Mouse (Mus musculus) midbrain, embryonic 14.5 days (tissue): ENCODE results near the gene Pcp4l1. TPM values are rescaled to one million over a fixed set of nuclear protein-coding genes. Genes with fewer than 3 reads are reported as not detected.

ENCODE experiments used
- ATAC-seq: fragments of 200-750 bp; cut with Nextera tagmentation; 2 replicates; pipeline ENCODE4 v1.8.0; 2017; ENCODE audit warnings: moderate number of reproducible peaks, moderate library complexity; ENCODE audit not compliant: low FRiP score, low TSS enrichment
- DNase-seq: peaks from one replicate; pipeline ENCODE4 v3.0.0-alpha.2; 2015
- H3K27ac ChIP-seq: fragments of 300-500 bp; sonication (generic); replicated peaks from 2 replicates; pipeline ENCODE4 v1.5.1; 2014; ENCODE audit warnings: mild to moderate bottlenecking, low read depth, low read length, moderate library complexity
- H3K27me3 ChIP-seq: fragments of 300-500 bp; sonication (generic); 2 replicates; pipeline ENCODE4 v1.6.1; 2014; ENCODE audit warnings: low read length, control low read depth, mixed read lengths; ENCODE audit not compliant: control insufficient read depth, insufficient read depth
- H3K36me3 ChIP-seq: fragments of 300-500 bp; sonication (generic); 2 replicates; pipeline ENCODE4 v1.6.1; 2014; ENCODE audit warnings: low read length, control low read depth; ENCODE audit not compliant: control insufficient read depth, insufficient read depth
- H3K4me1 ChIP-seq: fragments of 300-500 bp; sonication (generic); 2 replicates; pipeline ENCODE4 v1.6.1; 2014; ENCODE audit warnings: mild to moderate bottlenecking, antibody characterized with exemption, low read length, control low read depth; ENCODE audit not compliant: control insufficient read depth, insufficient read depth
- H3K4me2 ChIP-seq: fragments of 300-500 bp; sonication (generic); 2 replicates; pipeline ENCODE4 v1.6.1; 2014; ENCODE audit warnings: mild to moderate bottlenecking, low read length, moderate library complexity
- H3K4me3 ChIP-seq: fragments of 300-500 bp; sonication (generic); replicated peaks from 2 replicates; pipeline ENCODE4 v1.5.1; 2014; ENCODE audit warnings: low read depth, low read length
- H3K9ac ChIP-seq: fragments of 300-500 bp; sonication (generic); replicated peaks from 2 replicates; pipeline ENCODE4 v1.6.1; 2014; ENCODE audit warnings: mild to moderate bottlenecking, low read length, moderate library complexity
- H3K9me3 ChIP-seq: fragments of 300-500 bp; sonication (generic); 2 replicates; pipeline ENCODE4 v1.6.1; 2016; ENCODE audit warnings: low read length, control low read depth, mixed read lengths; ENCODE audit not compliant: control insufficient read depth
- WGBS: fragments of 180-500 bp; shearing (Covaris S2); extraction: QIAGEN DNeasy Blood & Tissue Kit; methylation state at CpG from one replicate; pipeline ENCODE4 v1.1.7; 2014; 5-methylcytosine and 5-hydroxymethylcytosine counted together
- polyA plus RNA-seq: library from polyadenylated mRNA; unstranded; fragments of >200 nt; fragmentation: Nextera tagmentation; extraction: Ambion mirVana; gene quantifications from 2 replicates; pipeline ENCODE4 v1.2.1, GENCODE M21; 2014

Gene Pcp4l1
- polyA plus RNA-seq, 1 experiment from 2014 or later, result 20.0 TPM

- no peak overlapping the region for H3K4me3 ChIP-seq
- H3K9me3 ChIP-seq, result no peaks in the 10 kb centered on the region
- 33% methylated on average over 3 of the region's 3 CpGs for WGBS
- no peak overlapping the region for H3K27ac ChIP-seq
- H3K36me3 ChIP-seq, result no peaks in the 10 kb centered on the region
- DNase-seq, result peak; percentile 51
- no peak overlapping the region for H3K4me2 ChIP-seq
- H3K9ac ChIP-seq, result no peak overlapping the region
- no peak for ATAC-seq
- H3K27me3 ChIP-seq, result peaks cover 8% of the 10 kb centered on the region
- H3K4me1 ChIP-seq, result 0 out of 2 replicates have a peak, but pooled peaks cover 3% of the 10 kb centered on the region
Measured at GRCm38 (mm10) chr1:171164258-171164657, 31.8 kb downstream of the Pcp4l1 start.

DNA sequence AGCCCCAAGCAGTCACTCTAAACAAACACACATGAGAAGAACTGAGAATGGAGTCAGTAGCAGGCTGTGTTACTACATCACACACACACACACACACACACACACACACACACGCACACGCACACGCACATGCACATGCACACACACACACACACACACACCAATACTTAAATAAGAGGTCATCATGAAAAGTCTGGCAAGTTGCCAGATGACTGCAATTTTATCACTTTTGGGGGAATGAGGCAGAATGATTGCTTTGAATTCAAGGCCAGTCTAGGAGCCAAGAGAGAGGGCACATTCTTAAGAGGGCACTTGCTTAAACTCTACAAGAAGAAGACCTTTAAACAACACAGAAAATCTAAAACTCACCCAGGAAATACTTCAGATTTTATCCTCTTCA, 33.5 kb downstream of the Pcp4l1 start:
- H3K4me2 ChIP-seq, result no peak overlapping the region
- DNase-seq (no peak), ATAC-seq (no peak)
- H3K27me3 ChIP-seq, result peaks cover 13% of the 10 kb centered on the region
- H3K4me3 ChIP-seq, result no peak overlapping the region
- H3K9me3 ChIP-seq, result no peaks in the 10 kb centered on the region
- H3K4me1 ChIP-seq, result 0 out of 2 replicates have a peak, but pooled peaks cover 3% of the 10 kb centered on the region
- H3K9ac ChIP-seq, result no peak overlapping the region
- no peak overlapping the region for H3K27ac ChIP-seq
- no peaks in the 10 kb centered on the region for H3K36me3 ChIP-seq
- 89% methylated on average over 3 of the region's 3 CpGs for WGBS

GRCm38 (mm10) chr1:171159485-171159975, 36.5 kb downstream of the Pcp4l1 start:
- Histone ChIP-seq H3K27me3 (peaks cover 13% of the 10 kb centered on the region), H3K9ac (no peak overlapping the region; the same call in 1 of the 2 replicates), H3K4me1 (0 out of 2 replicates have a peak, but pooled peaks cover 3% of the 10 kb centered on the region), H3K27ac (no peak overlapping the region), H3K4me3 (peak overlapping the region; percentile 14; the same call in 1 of the 2 replicates), H3K36me3 (no peaks in the 10 kb centered on the region), H3K4me2 (peak overlapping the region; percentile 45), H3K9me3 (no peaks in the 10 kb centered on the region)
- DNase-seq (no peak), ATAC-seq (no peak)
- 4% methylated on average over 15 of the region's 15 CpGs for WGBS

DNA sequence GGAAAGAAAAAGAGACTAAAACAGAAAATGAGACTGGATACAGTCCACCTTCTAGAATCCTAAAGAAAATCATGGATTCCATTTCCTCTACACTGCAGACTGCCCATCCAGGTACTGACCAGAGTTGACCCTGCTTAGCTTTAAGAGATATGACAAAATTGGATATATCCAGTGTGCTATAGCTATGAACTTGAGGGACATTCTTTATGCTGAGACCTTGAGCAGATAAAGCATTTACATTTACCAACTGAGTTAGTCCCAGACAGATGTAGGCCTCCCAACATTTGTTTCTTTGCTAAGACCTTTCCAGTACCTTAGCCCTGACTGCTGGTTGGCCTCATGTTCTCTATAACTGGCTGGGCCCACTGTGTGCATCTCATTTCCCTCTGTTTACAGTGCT, 38.1 kb downstream of the Pcp4l1 start:
- Histone ChIP-seq H3K27ac (no peak overlapping the region), H3K4me3 (no peak overlapping the region), H3K27me3 (peaks cover 13% of the 10 kb centered on the region), H3K9me3 (no peaks in the 10 kb centered on the region), H3K9ac (no peak overlapping the region), H3K4me2 (no peak overlapping the region), H3K4me1 (0 out of 2 replicates have a peak, but pooled peaks cover 3% of the 10 kb centered on the region), H3K36me3 (no peaks in the 10 kb centered on the region)
- no peak for DNase-seq
- ATAC-seq, result no peak

DNA sequence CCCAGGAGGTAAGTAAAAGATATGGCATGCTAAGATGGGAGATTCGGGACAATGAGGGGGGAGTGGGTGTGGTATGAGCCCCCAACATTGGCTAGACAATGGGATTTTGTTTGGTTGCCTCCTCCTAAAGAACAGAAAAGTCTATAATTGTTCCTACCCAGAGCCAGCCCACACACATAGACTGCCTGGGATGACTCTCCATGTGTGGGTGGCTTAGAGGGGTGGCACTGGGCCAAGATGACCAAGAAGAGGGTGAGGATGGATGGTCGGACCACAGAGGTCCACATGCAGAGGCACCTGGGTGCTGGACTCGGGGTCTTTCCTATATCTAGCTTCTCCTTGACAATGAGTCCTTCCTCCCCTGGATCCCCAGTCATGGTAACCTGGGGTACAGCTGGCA, 39.4 kb downstream of the Pcp4l1 start:
- Histone ChIP-seq H3K4me1 (0 out of 2 replicates have a peak, but pooled peaks cover 3% of the 10 kb centered on the region), H3K4me3 (no peak overlapping the region), H3K27ac (no peak overlapping the region), H3K9me3 (no peaks in the 10 kb centered on the region), H3K9ac (no peak overlapping the region), H3K36me3 (no peaks in the 10 kb centered on the region), H3K4me2 (no peak overlapping the region), H3K27me3 (peaks cover 13% of the 10 kb centered on the region)
- ATAC-seq, result no peak
- 69% methylated on average over 3 of the region's 3 CpGs for WGBS
- no peak for DNase-seq

DNA sequence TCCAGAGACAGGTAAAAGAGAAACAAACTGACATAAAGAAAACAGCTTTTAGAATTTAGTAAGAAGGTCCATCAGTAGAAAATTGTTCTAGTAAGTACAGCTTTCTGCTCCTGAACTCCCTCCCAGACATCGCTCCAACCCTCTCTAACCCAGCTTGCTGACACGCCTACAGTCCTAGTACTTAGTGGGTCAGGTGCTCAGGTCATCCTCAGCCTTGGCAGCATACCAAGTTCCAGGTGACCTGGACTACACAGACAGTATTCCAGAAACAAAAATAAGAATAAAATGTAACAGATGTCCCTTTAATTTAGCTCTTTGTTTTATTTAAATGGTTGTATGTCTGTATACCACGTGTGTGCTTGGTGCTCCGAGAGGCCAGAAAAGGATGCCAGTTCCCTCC, 44.1 kb downstream of the Pcp4l1 start:
- DNase-seq, result no peak
- ATAC-seq, result no peak
- Histone ChIP-seq H3K36me3 (no peaks in the 10 kb centered on the region), H3K27me3 (no peaks in the 10 kb centered on the region), H3K27ac (no peak overlapping the region), H3K4me3 (no peak overlapping the region), H3K9ac (no peak overlapping the region), H3K9me3 (no peaks in the 10 kb centered on the region), H3K4me1 (peaks cover 13% of the 10 kb centered on the region), H3K4me2 (no peak overlapping the region)
- WGBS, result 88% methylated on average over 4 of the region's 4 CpGs

DNA sequence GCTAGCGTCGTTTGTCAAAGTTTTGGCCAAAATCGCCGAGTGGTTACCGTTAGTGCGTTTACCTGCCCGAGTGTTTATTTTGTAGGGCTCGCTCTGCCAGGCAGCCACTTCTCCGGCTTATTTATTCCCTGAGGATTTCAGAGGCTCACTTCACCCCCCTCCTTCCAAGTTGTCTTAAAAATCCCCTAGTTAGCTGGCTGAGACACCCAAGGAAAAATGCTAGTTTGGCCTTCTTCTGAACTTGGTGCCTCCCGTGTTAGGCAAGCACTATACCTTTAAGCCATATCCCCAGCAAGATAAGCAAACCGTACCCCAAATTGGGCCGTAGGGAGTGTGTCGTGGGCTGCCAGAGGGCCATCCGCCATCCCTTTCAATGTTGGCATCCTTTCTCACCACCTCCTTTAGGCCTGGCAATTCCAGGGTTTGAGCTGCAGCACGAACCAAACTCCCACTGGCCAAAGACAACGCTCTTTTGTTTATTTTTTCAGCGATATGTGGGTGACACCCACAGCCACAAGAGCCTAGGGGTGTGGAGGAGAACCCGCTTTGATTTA, 45.2 kb downstream of the Pcp4l1 start:
- WGBS, result 7% methylated on average over 18 of the region's 18 CpGs
- peak; percentile 35; the same call in 1 of the 2 replicates for ATAC-seq
- peak overlapping the region; percentile 54 for H3K9ac ChIP-seq
- no peaks in the 10 kb centered on the region for H3K36me3 ChIP-seq
- H3K27me3 ChIP-seq, result no peaks in the 10 kb centered on the region
- peak overlapping the region; percentile 79 for H3K4me3 ChIP-seq
- DNase-seq, result no peak
- H3K9me3 ChIP-seq, result no peaks in the 10 kb centered on the region
- peak overlapping the region; percentile 63 for H3K27ac ChIP-seq
- H3K4me1 ChIP-seq, result peaks cover 13% of the 10 kb centered on the region
- peak overlapping the region; percentile 91 for H3K4me2 ChIP-seq

DNA sequence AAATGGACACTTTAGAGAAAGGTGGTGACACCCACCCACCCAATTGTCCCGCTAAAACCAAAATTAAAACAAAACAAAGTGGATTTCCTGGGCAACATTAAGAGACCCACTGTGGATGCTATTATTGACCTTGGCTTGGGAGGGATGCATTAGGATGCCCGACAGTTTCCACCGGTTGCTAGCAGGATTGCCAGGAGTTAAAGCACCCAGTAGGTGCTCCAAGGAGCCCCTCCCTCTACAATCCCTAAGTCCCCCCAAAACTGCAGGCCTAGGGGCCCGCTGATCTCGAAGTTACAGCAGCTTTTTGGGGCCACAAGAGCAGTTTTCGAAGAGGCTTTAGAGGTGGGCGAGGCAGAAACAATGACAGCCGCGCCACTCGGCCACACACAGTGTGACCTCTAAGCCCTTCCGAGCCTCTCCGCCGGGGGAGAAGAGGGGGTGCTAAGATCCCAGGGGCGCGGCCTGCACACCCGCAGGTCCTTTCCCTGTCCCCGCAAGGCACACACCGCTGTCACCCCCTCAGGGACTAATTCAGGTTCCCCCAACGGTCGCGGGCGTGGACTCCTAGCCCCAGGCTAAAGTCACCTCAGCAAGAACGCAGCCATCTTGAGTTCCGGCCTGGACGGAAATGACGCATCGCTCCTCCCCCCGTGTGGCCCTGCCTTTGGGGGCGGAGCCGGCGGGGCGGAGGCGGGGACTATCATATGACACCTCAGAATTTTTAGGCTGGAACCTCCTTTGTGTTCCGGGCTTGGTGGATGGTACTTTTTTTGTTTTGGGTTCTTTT, 45.9 kb downstream of the Pcp4l1 start, which contains the start of the genes Sdhc and Mpz:
TSS of gene Sdhc (minus strand) at position 630 of the 787 bp plus-strand sequence.
TSS of gene Mpz (plus strand) at position 738 of the 787 bp plus-strand sequence.
- WGBS, result under 1% methylated on average over 34 of the region's 34 CpGs
- peak within 1 kb of the TSS; percentile 91 for H3K4me2 ChIP-seq
- H3K36me3 ChIP-seq, result peaks cover 6% of the 10 kb centered on the region; the same call in 1 of the 2 replicates
- peaks cover 13% of the 10 kb centered on the region for H3K4me1 ChIP-seq
- DNase-seq (peak; percentile 97), ATAC-seq (peak; percentile 95)
- H3K27ac ChIP-seq, result peak within 1 kb of the TSS; percentile 85
- no peaks in the 10 kb centered on the region for H3K9me3 ChIP-seq
- peak within 1 kb of the TSS; percentile 79 for H3K4me3 ChIP-seq
- H3K9ac ChIP-seq, result peak within 1 kb of the TSS; percentile 82
- H3K27me3 ChIP-seq, result no peaks in the 10 kb centered on the region
